Mouse (Mus musculus) cortical plate, adult 2 months (tissue): ENCODE data around the gene Ccdc24.

ENCODE experiments used
- CTCF ChIP-seq: fragments of 200-500 bp; IDR thresholded peaks from 2 replicates; pipeline ENCODE4 v1.5.1; 2011; ENCODE audit warnings: mild to moderate bottlenecking, control low read depth, low read length; ENCODE audit not compliant: insufficient read depth; ENCODE audit errors: extremely low read depth
- POLR2A ChIP-seq: fragments of 200-500 bp; IDR thresholded peaks from 2 replicates; pipeline ENCODE4 v1.6.1; 2011; ENCODE audit warnings: mild to moderate bottlenecking, low read length, control low read depth; ENCODE audit not compliant: insufficient read depth; ENCODE audit errors: extremely low read depth

GRCm38 (mm10) chr4:117870437-117870836, 1.9 kb downstream of the Ccdc24 start:
- TF ChIP-seq POLR2A (no peak), CTCF (no peak)
